Mouse (Mus musculus) megakaryocyte, embryonic 14.5 days (primary cell): ENCODE data around the gene Ano2.

ENCODE experiments used
- FLI1 ChIP-seq: IDR thresholded peaks from 2 replicates; pipeline ENCODE4 v1.6.1; 2012; ENCODE audit warnings: low read length, inconsistent platforms, mixed read lengths
- GATA1 ChIP-seq: IDR thresholded peaks from 3 replicates; pipeline ENCODE4 v1.6.1; 2012; ENCODE audit warnings: mixed read lengths, low read length, inconsistent platforms, borderline replicate concordance

- TF ChIP-seq GATA1 (no peak), FLI1 (no peak)
Measured at GRCm38 (mm10) chr6:125925861-125926260, 235.6 kb downstream of the Ano2 start.
